Mouse (Mus musculus) liver, postnatal 0 days (tissue): Measurements from ENCODE around the gene March10. TPM values are rescaled to one million over a fixed set of nuclear protein-coding genes. Genes with fewer than 3 reads are reported as not detected.

ENCODE experiments used
- ATAC-seq: fragments of 200-750 bp; cut with Nextera tagmentation; 2 replicates; pipeline ENCODE4 v1.8.0; 2017; ENCODE audit warnings: mild to moderate bottlenecking, moderate library complexity
- DNase-seq: peaks from one replicate; pipeline ENCODE4 v3.0.0-alpha.2; 2016
- H3K27ac ChIP-seq: fragments of 300-500 bp; sonication (generic); 2 replicates; pipeline ENCODE4 v1.5.1; 2014; ENCODE audit warnings: antibody characterized with exemption, moderate library complexity, mild to moderate bottlenecking, low read depth
- H3K27me3 ChIP-seq: fragments of 300-500 bp; sonication (generic); 2 replicates; pipeline ENCODE4 v1.6.1; 2014; ENCODE audit warnings: low read length, control low read depth, mixed read lengths; ENCODE audit not compliant: insufficient read depth
- H3K36me3 ChIP-seq: fragments of 300-500 bp; sonication (generic); replicated peaks from 2 replicates; pipeline ENCODE4 v1.6.1; 2014; ENCODE audit warnings: mild to moderate bottlenecking, control low read depth, low read length, moderate library complexity, mixed read lengths; ENCODE audit not compliant: insufficient read depth
- H3K4me1 ChIP-seq: fragments of 300-500 bp; sonication (generic); 2 replicates; pipeline ENCODE4 v1.6.1; 2014; ENCODE audit warnings: antibody characterized with exemption, mild to moderate bottlenecking, control low read depth; ENCODE audit not compliant: insufficient read depth
- H3K4me2 ChIP-seq: fragments of 300-500 bp; sonication (generic); 2 replicates; pipeline ENCODE4 v1.6.1; 2014; ENCODE audit warnings: low read depth, mild to moderate bottlenecking, low read length, moderate library complexity, mixed read lengths
- H3K4me3 ChIP-seq: fragments of 300-500 bp; sonication (generic); 2 replicates; pipeline ENCODE4 v1.5.1; 2014; ENCODE audit warnings: low read depth, low read length
- H3K9ac ChIP-seq: fragments of 300-500 bp; sonication (generic); replicated peaks from 2 replicates; pipeline ENCODE4 v1.6.1; 2014; ENCODE audit warnings: mild to moderate bottlenecking, moderate library complexity
- H3K9me3 ChIP-seq: fragments of 300-500 bp; sonication (generic); 2 replicates; pipeline ENCODE4 v1.6.1; 2016; ENCODE audit warnings: mild to moderate bottlenecking, control low read depth, low read length, mixed read lengths
- CTCF ChIP-seq: sonication (generic); IDR thresholded peaks from 2 replicates; pipeline ENCODE4 v1.5.1; 2016; ENCODE audit warnings: antibody characterized with exemption, low read depth
- EP300 ChIP-seq: IDR thresholded peaks from 2 replicates; pipeline ENCODE4 v1.6.1; 2016; ENCODE audit warnings: antibody characterized with exemption, low read depth, mild to moderate bottlenecking
- WGBS: fragments of 180-500 bp; shearing (Covaris S2); extraction: QIAGEN DNeasy Blood & Tissue Kit; methylation state at CpG from one replicate; pipeline ENCODE4 v1.1.7; 2014; ENCODE audit not compliant: insufficient replicate concordance; 5-methylcytosine and 5-hydroxymethylcytosine counted together
- polyA plus RNA-seq: library from polyadenylated mRNA; unstranded; fragments of >200 nt; fragmentation: Nextera tagmentation; extraction: Ambion mirVana; gene quantifications from 2 replicates; pipeline ENCODE4 v1.2.1, GENCODE M21; 2015

The March10 gene
- polyA plus RNA-seq, 1 experiment from 2014 or later: not detected

DNA sequence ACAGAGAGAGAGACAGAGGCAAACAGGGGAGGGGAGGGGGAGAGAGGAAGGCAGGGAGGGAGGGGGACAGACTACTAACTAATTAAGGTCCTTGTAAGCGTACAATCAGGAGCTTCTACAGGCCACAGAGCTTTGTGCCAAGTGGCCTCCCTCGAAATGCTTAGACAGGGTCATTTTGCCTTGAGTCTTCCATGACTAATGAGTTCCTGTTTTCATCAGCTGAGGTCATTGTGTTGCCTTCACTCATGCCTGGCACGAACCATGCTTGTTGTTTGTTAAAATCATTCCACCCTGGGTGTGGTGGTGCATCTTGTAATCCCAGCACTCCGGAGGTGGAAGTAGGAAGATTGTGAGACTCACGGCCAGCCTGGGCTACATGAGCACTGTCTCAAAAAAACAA, 3.4 kb upstream of the March10 start:
- DNase-seq (no peak), ATAC-seq (peak; percentile 23; the same call in 1 of the 2 replicates)
- 44% methylated on average over 5 of the region's 5 CpGs for WGBS
- Histone ChIP-seq H3K9ac (no peak overlapping the region), H3K4me2 (no peak overlapping the region), H3K36me3 (no peaks in the 10 kb centered on the region), H3K4me3 (no peak overlapping the region), H3K27ac (no peak overlapping the region), H3K9me3 (no peaks in the 10 kb centered on the region), H3K27me3 (peaks cover 12% of the 10 kb centered on the region), H3K4me1 (no peaks in the 10 kb centered on the region; the same call in 1 of the 2 replicates)
- TF ChIP-seq CTCF (no peak), EP300 (no peak)

DNA sequence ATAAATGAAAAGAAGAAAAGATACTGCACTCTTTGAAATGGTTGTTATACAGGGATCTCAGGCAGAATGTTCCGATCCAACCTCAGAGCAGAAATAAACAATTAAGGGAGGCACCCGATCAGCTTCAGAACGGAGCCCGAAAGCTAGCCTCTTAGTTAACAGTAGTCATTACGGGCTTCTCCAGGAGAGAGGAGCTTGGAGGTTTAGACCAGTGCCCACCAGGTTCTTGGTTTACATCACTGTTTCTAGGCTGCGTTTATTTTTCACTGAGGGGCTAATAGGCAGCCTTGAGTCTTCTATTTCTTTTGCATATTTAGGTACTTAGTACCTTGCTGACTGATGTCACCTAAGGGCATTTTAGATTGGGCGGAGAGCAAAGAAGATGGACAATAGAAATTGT, 506 bp upstream of the March10 start:
- DNase-seq: no peak
- no peaks in the 10 kb centered on the region; the same call in 1 of the 2 replicates for H3K4me1 ChIP-seq
- H3K36me3 ChIP-seq: no peaks in the 10 kb centered on the region
- no peak for TF ChIP-seq CTCF
- H3K4me2 ChIP-seq: no peak overlapping the region
- H3K27ac ChIP-seq: no peak overlapping the region
- H3K9ac ChIP-seq: no peak overlapping the region
- no peaks in the 10 kb centered on the region for H3K9me3 ChIP-seq
- no peak for ATAC-seq
- no peak overlapping the region for H3K4me3 ChIP-seq
- peaks cover 12% of the 10 kb centered on the region for H3K27me3 ChIP-seq
- WGBS: 67% methylated on average over 7 of the region's 7 CpGs

DNA sequence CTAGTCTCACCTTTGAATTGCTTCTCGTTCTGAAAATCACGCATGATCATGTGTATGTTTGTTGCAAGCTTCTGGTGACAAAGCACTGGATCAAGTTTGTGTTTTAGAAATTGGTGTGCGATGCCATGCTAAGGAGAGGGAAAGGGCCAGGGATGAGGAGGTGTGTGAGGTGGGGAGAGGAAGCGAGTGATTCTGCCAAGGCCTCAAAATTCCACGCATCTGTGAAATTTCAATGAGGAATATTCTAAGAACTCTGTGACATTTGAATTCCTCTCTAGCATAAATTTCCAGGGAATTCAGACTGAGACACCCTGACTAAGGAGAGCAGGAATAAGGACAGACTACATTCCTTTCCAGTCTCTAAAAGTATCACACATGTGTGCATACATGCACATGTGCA, 1.4 kb downstream of the March10 start:
- no peaks in the 10 kb centered on the region for H3K9me3 ChIP-seq
- WGBS: 90% methylated on average over 5 of the region's 5 CpGs
- H3K9ac ChIP-seq: no peak overlapping the region
- H3K4me3 ChIP-seq: no peak overlapping the region
- H3K4me1 ChIP-seq: no peaks in the 10 kb centered on the region; the same call in 1 of the 2 replicates
- H3K27me3 ChIP-seq: peaks cover 12% of the 10 kb centered on the region
- H3K36me3 ChIP-seq: no peaks in the 10 kb centered on the region
- ATAC-seq (no peak), DNase-seq (no peak)
- H3K4me2 ChIP-seq: no peak overlapping the region
- no peak overlapping the region for H3K27ac ChIP-seq
- no peak for TF ChIP-seq CTCF
- no peak for TF ChIP-seq EP300

DNA sequence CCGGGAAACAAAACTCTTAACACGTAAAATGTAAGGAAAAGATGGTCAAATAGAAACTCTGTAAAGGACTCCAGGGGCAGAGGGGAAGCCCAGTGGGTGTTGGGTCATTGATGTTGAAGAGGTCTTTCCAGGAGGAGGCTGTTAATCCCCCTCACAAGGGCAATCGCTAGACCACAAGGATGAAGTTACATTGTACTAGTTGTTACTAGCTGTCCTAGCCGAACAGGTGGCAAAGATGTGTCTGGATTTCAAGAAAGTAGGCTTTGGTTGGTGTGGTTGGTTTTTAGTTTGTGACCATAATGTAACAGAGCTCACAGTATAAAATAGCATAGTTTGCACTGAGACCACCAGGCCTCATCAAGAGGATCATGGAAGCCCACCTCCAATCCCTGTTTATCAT, 3.5 kb downstream of the March10 start:
- no peak overlapping the region for H3K9ac ChIP-seq
- no peak overlapping the region for H3K4me2 ChIP-seq
- H3K36me3 ChIP-seq: no peaks in the 10 kb centered on the region
- no peak for DNase-seq
- 81% methylated on average over 4 of the region's 4 CpGs for WGBS
- no peak overlapping the region for H3K4me3 ChIP-seq
- no peak overlapping the region for H3K27ac ChIP-seq
- no peaks in the 10 kb centered on the region; the same call in 1 of the 2 replicates for H3K4me1 ChIP-seq
- no peak for ATAC-seq
- TF ChIP-seq EP300: no peak
- peaks cover 12% of the 10 kb centered on the region for H3K27me3 ChIP-seq
- no peaks in the 10 kb centered on the region for H3K9me3 ChIP-seq

DNA sequence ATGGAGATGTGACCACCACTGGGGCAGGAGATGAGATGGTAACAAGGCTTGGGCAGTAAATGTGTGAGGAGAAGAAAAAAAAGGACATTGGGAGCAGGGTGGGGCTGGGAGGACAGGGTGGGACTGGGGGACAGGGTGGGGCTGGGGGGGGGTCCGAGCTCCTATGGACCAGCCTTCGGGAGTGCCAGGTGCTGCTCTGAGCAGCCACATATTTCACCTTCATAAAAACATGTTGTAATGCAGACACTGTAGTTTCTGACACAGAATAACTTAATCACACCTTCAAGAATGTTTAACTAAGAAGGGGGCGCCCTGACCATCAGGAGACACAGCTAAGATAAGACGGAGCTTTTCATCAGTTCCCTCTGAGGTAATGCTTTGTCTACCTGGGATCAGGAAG, 4.0 kb downstream of the March10 start:
- Histone ChIP-seq H3K27ac (no peak overlapping the region), H3K4me1 (no peaks in the 10 kb centered on the region; the same call in 1 of the 2 replicates), H3K4me3 (no peak overlapping the region), H3K36me3 (no peaks in the 10 kb centered on the region), H3K27me3 (peaks cover 12% of the 10 kb centered on the region), H3K4me2 (no peak overlapping the region), H3K9ac (no peak overlapping the region), H3K9me3 (no peaks in the 10 kb centered on the region)
- ATAC-seq (no peak), DNase-seq (no peak)
- WGBS: 62% methylated on average over 4 of the region's 4 CpGs
- TF ChIP-seq EP300 (no peak), CTCF (no peak)

DNA sequence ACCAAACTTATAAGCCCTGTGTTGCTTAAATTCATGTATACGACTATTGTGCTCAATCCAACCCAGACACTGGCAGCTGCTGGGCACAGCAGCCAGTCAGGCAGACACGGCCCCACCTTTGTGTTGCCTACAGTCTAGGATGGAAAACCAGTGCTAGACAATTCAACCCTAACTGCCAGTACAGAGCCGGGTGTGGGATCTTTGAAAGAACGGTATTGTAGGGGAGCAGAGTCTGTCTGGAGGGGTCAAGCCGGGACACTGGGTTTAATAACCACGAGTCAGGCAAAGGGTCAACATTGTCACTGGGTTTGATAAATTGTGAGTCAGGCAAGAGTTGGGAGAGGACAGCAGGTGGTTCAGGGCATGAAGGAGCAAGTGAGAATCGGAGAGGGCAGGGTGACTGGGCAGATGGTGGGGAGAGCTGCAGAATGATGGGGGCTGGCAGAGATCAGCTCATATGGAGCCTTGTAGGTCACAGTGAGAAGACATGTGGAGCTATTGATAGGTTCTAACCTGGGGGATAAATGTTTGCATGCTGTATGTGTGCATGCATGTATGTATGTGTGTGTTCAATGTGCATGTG, 4.9 kb downstream of the March10 start:
- Histone ChIP-seq H3K4me1 (no peaks in the 10 kb centered on the region; the same call in 1 of the 2 replicates), H3K9me3 (no peaks in the 10 kb centered on the region), H3K4me2 (no peak overlapping the region), H3K27ac (no peak overlapping the region), H3K4me3 (no peak overlapping the region), H3K9ac (no peak overlapping the region), H3K36me3 (no peaks in the 10 kb centered on the region), H3K27me3 (peaks cover 6% of the 10 kb centered on the region)
- WGBS: 75% methylated on average over 7 of the region's 7 CpGs
- DNase-seq (no peak), ATAC-seq (no peak)
- no peak for TF ChIP-seq CTCF
- TF ChIP-seq EP300: no peak
